Mouse (Mus musculus): ENCODE results near the gene Eif5.

DNA sequence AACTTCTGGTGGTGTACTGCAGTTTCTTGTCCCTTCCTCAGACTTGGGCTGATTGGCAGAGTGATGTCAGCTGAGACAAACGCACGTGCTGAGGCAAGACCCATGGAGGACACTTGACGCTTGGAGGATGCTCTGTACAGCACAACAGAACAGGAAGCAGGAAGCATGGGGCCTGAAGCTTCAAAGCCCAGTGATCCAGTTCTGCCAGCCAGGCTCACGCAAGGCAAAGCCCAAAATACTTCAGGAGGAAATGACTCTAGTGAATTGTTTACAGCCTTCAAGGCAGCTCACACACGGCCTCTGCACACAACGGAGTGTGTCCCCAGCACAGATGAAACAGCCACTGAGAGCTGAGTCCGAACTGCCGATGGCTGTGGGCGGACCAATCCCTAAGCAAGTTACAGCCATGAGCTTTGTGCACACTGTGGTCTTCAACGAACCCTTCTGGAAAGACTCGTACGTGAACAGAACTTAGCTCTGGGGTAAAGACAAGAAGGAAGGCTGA lies 34.7 kb upstream of the Eif5 start:
- TF ChIP-seq POLR2A (IDR thresholded peaks at IDR 0.05; ENCODE audit: insufficient read depth, low read depth, low read length), result no peak
- TF ChIP-seq CTCF (IDR thresholded peaks at IDR 0.05), result no peak
- TF ChIP-seq EP300 (IDR thresholded peaks at IDR 0.05; ENCODE audit: insufficient read depth, low read depth, low read length), result no peak
